Mouse (Mus musculus) limb, embryonic 14.5 days (tissue): ENCODE measurements around the gene Snx20. TPM values are rescaled to one million over a fixed set of nuclear protein-coding genes. Genes with fewer than 3 reads are reported as not detected.

Experiments used
- ATAC-seq: fragments of 200-750 bp; cut with Nextera tagmentation; 2 replicates; pipeline ENCODE4 v1.8.0; 2017; ENCODE audit warnings: low read depth, moderate number of reproducible peaks, moderate TSS enrichment; ENCODE audit not compliant: low FRiP score
- DNase-seq: peaks from one replicate; pipeline ENCODE4 v3.0.0-alpha.2; 2015; ENCODE audit warnings: low spot score
- H3K27ac ChIP-seq: fragments of 300-500 bp; sonication (generic); replicated peaks from 2 replicates; pipeline ENCODE4 v1.5.1; 2014; ENCODE audit warnings: low read depth, mild to moderate bottlenecking, low read length, moderate library complexity, mixed read lengths
- H3K27me3 ChIP-seq: fragments of 300-500 bp; sonication (generic); 2 replicates; pipeline ENCODE4 v1.6.1; 2014; ENCODE audit warnings: low read length, mixed read lengths; ENCODE audit not compliant: control insufficient read depth, insufficient read depth
- H3K36me3 ChIP-seq: fragments of 300-500 bp; sonication (generic); 2 replicates; pipeline ENCODE4 v1.6.1; 2014; ENCODE audit warnings: mild to moderate bottlenecking, low read length, moderate library complexity, mixed read lengths; ENCODE audit not compliant: control insufficient read depth, insufficient read depth
- H3K4me1 ChIP-seq: fragments of 300-500 bp; sonication (generic); 2 replicates; pipeline ENCODE4 v1.6.1; 2014; ENCODE audit warnings: antibody characterized with exemption, low read length, mixed read lengths; ENCODE audit not compliant: control insufficient read depth, insufficient read depth
- H3K4me2 ChIP-seq: fragments of 300-500 bp; sonication (generic); replicated peaks from 2 replicates; pipeline ENCODE4 v1.6.1; 2014; ENCODE audit warnings: low read depth, mild to moderate bottlenecking, low read length, moderate library complexity; ENCODE audit not compliant: severe bottlenecking
- H3K4me3 ChIP-seq: fragments of 300-500 bp; sonication (generic); replicated peaks from 2 replicates; pipeline ENCODE4 v1.5.1; 2014; ENCODE audit warnings: low read length
- H3K9ac ChIP-seq: fragments of 300-500 bp; sonication (generic); 2 replicates; pipeline ENCODE4 v1.6.1; 2014; ENCODE audit warnings: mild to moderate bottlenecking, low read depth, low read length, moderate library complexity; ENCODE audit not compliant: severe bottlenecking
- H3K9me3 ChIP-seq: fragments of 300-500 bp; sonication (generic); 2 replicates; pipeline ENCODE4 v1.6.1; 2016; ENCODE audit warnings: low read length; ENCODE audit not compliant: control insufficient read depth
- POLR2A ChIP-seq: fragments of 200-500 bp; IDR thresholded peaks from 2 replicates; pipeline ENCODE4 v1.8.0; 2012; ENCODE audit warnings: inconsistent platforms, mild to moderate bottlenecking, moderate library complexity, borderline replicate concordance; ENCODE audit not compliant: insufficient read depth, insufficient read length; ENCODE audit errors: extremely low read depth
- WGBS: fragments of 180-500 bp; shearing (Covaris S2); extraction: QIAGEN DNeasy Blood & Tissue Kit; methylation state at CpG from one replicate; pipeline ENCODE4 v1.1.7; 2014; 5-methylcytosine and 5-hydroxymethylcytosine counted together
- polyA plus RNA-seq, 2 experiments: library from polyadenylated mRNA; depleted of rRNA in 1 of 2; stranded (reverse) in 1 of 2; unstranded in 1 of 2; fragments of >200 nt; fragmentation: Nextera tagmentation in 1 of 2; extraction: Ambion mirVana in 1 of 2; gene quantifications; 2 replicates each; pipeline versions ENCODE4 v1.2.1 to v1.2.3; 2012 to 2014

Snx20 gene
- polyA plus RNA-seq, 2 experiments, result 1.9 to 2.4 TPM

DNA sequence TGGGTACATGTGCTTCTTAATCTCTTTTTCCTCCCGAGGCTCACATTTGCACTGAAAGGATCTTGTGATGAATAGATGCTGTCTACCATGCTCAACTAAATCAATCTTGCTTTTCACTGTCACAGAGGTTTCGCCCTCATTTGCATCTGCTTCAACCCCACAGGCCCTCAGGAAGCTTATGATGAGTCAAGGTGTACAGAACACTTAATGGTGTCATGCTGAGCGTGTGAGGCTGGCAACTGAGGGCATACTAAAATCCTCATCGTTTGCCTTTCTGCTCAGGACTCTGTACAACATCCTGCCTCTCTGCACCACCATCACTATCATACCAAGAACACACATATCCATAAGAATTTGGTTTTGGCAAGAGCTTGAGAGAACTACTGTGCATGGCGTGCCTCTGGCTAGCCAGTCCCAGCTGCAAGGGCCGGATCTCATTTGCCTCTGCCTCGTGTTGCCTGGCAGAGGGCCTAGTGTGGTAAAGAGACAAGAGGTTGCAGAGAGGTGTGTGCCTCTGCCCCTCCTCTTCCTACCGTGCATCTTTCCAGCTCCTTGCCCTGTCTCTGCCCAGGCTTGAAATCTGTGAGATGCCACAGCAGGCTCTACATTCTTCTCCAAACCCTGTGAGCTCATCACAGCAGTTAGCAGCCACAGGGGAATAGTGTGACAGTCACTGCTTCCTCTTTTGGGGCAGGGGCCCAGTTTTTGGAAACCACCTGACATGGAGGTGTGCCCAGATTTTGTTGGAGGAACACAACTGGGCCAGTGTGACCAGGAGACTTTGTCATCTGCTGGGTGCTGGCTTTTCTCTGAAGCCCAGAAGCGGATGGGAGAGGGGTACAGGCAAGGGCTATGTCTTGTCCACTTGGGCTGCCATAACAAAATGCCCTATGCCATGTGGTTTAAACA lies 1.4 kb upstream of the Snx20 start:
- WGBS, result 73% methylated on average over 9 of the region's 9 CpGs
- ATAC-seq (no peak), DNase-seq (no peak)
- Histone ChIP-seq H3K4me2 (no peak overlapping the region), H3K4me3 (no peak overlapping the region), H3K36me3 (no peaks in the 10 kb centered on the region), H3K9me3 (no peaks in the 10 kb centered on the region), H3K4me1 (no peaks in the 10 kb centered on the region), H3K27me3 (no peaks in the 10 kb centered on the region), H3K27ac (no peak overlapping the region), H3K9ac (no peak overlapping the region)
- TF ChIP-seq POLR2A, result no peak

DNA sequence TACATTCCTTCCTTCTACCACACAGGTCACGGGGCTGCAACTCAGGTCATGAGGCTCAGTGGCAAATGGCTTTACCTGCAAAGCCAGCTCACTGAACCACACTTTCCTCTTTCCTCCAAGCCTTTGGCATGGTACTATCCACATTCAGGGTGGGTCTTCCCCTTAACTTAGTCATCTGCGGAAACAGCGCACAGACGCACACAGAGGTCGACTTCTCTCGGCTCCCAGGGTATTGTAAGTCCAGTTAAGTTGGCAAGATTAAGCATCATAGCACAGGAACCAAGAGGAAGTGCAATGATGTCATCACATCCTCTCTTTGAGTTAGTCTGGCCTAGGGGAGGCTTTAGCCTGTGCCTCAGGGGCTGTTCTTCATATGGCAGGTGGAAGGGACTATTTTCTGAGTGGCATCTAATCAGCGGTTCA lies 2.6 kb downstream of the Snx20 start:
- 74% methylated on average over 7 of the region's 7 CpGs for WGBS
- Histone ChIP-seq H3K4me1 (peaks cover 1% of the 10 kb centered on the region; the same call in 1 of the 2 replicates), H3K4me3 (no peak overlapping the region), H3K36me3 (no peaks in the 10 kb centered on the region), H3K27ac (no peak overlapping the region), H3K9me3 (no peaks in the 10 kb centered on the region), H3K9ac (no peak overlapping the region), H3K4me2 (no peak overlapping the region), H3K27me3 (0 out of 2 replicates have a peak, but pooled peaks cover 5% of the 10 kb centered on the region)
- ATAC-seq (no peak), DNase-seq (no peak)
- TF ChIP-seq POLR2A, result no peak

DNA sequence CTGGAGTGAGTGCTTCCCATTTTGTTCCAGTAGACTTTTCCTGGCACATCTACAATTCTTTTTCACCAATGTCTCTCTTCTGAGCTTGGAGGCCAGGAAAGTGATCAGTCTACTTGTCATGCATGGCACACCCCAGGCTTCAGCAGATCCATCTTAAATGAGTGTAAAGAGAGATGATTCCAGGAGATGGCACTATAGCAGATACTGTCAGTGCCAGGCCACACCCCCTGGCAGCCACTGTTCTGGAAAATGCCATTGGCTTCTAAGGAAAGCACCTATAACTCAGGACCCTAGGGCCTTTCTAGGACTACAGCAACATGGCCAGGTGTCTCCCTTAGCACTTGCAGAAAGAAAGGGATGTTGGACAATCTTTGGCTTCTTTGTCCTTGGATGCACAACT lies 4.8 kb downstream of the Snx20 start:
- no peak for ATAC-seq
- Histone ChIP-seq H3K27me3 (0 out of 2 replicates have a peak, but pooled peaks cover 6% of the 10 kb centered on the region), H3K4me3 (no peak overlapping the region), H3K4me2 (no peak overlapping the region), H3K27ac (no peak overlapping the region), H3K4me1 (peaks cover 9% of the 10 kb centered on the region), H3K36me3 (no peaks in the 10 kb centered on the region), H3K9ac (no peak overlapping the region), H3K9me3 (no peaks in the 10 kb centered on the region)
- TF ChIP-seq POLR2A, result no peak
- no peak for DNase-seq

DNA sequence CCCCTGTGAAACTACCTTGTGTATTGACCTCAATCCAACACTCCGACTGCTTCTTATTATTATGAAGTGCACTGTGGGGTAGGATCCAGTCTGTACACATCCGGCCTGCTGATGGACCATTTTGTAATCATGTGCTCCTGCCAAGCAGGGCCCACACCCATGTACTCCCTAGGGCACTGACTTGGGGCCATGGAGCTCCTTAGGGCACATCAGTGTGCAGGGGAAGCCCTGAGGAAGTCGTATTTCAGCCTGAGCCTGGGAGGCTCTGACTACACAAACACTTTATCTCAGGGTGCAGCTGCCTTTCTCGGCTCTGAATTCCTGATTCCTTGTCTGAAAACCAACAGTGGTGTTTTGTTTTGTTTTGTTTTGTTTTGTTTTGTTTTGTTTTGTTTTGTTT lies 5.7 kb downstream of the Snx20 start:
- DNase-seq, result no peak
- no peaks in the 10 kb centered on the region for H3K9me3 ChIP-seq
- 0 out of 2 replicates have a peak, but pooled peaks cover 6% of the 10 kb centered on the region for H3K27me3 ChIP-seq
- no peak for ATAC-seq
- H3K4me3 ChIP-seq, result no peak overlapping the region
- no peaks in the 10 kb centered on the region for H3K36me3 ChIP-seq
- no peak overlapping the region for H3K4me2 ChIP-seq
- H3K4me1 ChIP-seq, result peaks cover 9% of the 10 kb centered on the region
- no peak overlapping the region for H3K27ac ChIP-seq
- H3K9ac ChIP-seq, result no peak overlapping the region
- no peak for TF ChIP-seq POLR2A
- WGBS, result 83% methylated on average over 4 of the region's 4 CpGs

DNA sequence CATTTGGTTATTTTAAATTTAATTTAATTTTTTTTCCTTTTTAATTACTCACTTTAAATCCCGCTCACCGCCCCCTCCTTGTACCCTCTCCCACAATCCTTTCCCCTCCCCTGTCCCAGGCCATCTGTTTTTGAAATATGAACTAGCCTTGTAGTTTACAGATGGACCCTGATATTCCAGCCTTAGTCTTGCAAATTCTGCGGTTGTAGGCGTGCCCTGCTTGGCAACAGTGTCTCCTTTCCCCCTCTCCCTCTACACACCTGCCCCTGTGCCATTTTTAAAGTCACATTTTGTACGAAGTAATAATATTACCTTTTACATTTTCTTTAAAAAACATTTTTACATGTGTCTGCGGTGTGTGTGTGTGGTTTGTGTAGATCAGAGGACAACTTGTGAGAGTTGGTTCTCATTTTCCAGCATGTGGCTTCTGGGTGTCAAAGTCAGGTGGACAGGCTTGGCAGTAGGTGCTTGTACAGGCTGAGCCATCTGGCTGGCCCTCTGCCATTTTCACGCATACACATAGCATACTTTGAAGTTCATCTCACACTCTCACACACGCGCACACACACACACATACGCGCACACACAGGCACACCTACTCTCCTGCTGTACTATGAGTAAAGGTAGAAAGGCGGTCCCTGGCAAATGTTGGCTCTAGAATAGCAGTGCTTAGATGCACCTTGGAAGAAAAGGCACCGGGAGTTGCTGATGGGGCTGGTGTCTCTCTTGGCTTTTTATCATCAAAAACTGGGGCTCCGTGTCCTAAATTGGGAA lies 7.7 kb downstream of the Snx20 start:
- no peak for TF ChIP-seq POLR2A
- no peaks in the 10 kb centered on the region for H3K36me3 ChIP-seq
- H3K9ac ChIP-seq, result peak overlapping the region; percentile 72; the same call in 1 of the 2 replicates
- H3K4me1 ChIP-seq, result peaks cover 9% of the 10 kb centered on the region
- H3K9me3 ChIP-seq, result no peaks in the 10 kb centered on the region
- H3K4me3 ChIP-seq, result peak overlapping the region; percentile 55
- no peak for DNase-seq
- H3K27me3 ChIP-seq, result 0 out of 2 replicates have a peak, but pooled peaks cover 6% of the 10 kb centered on the region
- peak; percentile 20; the same call in 1 of the 2 replicates for ATAC-seq
- no peak overlapping the region for H3K27ac ChIP-seq
- H3K4me2 ChIP-seq, result peak overlapping the region; percentile 83
- 52% methylated on average over 14 of the region's 14 CpGs for WGBS
